Mouse (Mus musculus): ENCODE measurements around the gene Dot1l.

DNA sequence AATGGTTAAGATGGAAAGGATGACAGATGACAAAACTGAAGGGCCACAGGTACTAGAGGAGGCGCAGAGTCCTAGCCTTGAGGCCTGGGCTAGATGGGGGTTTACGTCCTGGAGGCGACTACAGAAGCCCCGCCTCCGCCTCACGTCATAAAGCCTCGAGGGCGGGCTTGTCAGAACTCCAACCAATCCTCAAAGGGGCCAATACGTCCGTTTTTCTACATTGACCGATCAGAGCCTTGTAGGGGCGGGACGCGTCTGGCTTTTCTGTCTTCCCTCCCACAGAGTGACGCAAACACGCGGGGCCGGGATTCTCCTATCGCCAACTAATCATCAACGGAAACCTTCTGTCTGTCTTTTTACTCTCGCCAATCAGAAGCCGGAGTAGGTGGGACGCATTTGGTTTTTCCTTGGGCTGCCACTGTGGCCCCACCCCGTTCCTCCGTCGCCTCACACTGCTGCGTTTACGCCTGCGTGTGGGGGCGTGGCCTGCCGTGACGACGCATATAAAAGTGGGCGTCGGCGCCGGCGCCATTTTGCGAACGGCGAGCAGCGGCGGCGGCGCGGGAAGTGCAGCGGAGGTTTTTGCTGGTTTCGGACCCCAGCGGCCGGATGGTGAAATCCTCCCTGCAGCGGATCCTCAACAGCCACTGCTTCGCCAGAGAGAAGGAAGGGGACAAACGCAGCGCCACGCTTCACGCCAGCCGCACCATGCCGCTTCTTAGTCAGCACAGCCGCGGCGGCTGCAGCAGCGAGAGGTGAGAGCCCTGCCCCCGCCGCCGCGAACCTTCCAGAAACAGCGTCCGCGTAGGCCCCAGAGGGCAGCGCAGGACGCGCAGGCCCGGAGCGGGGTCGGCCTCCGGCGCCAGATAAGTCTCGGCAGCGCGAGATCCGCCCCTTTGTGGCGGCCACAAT is 71.4 kb downstream of the Dot1l start, which contains the start of gene Oaz1:
- TF ChIP-seq GATA1 (IDR thresholded peaks at IDR 0.05; ENCODE audit: low read length) (no peak), TAL1 (IDR thresholded peaks at IDR 0.05; ENCODE audit: low read length) (no peak)
